Mouse (Mus musculus): ENCODE data around the gene Mapk11. TPM values are rescaled to one million over a fixed set of nuclear protein-coding genes. Genes with fewer than 3 reads are reported as not detected.

The Mapk11 gene
- total and polyA plus RNA-seq, 3 experiments: 0.04 TPM; not detected in 1

Other genes starting within 250 kb of the Mapk11 start
- gene Ttll8, start 195.2 kb downstream of the Mapk11 start, total RNA-seq (2012; rRNA removed): not detected in 2 replicates
- gene Ttll8, start 195.2 kb downstream of the Mapk11 start, polyA plus RNA-seq (2012; ENCODE audit: insufficient read depth in 1 of 2, insufficient read length in 2 of 2, low read depth in 1 of 2, low replicate concordance in 2 of 2, missing spikeins in 1 of 2): not detected
- gene Mlc1, start 170.6 kb downstream of the Mapk11 start, total RNA-seq (2012; rRNA removed): not detected in 2 replicates
- gene Mlc1, start 170.6 kb downstream of the Mapk11 start, polyA plus RNA-seq (2012; ENCODE audit: insufficient read depth in 1 of 2, insufficient read length in 2 of 2, low read depth in 1 of 2, low replicate concordance in 2 of 2, missing spikeins in 1 of 2): not detected
- gene Mov10l1, start 166.7 kb downstream of the Mapk11 start, total RNA-seq (2012; rRNA removed): not detected in 2 replicates
- gene Mov10l1, start 166.7 kb downstream of the Mapk11 start, polyA plus RNA-seq (2012; ENCODE audit: insufficient read depth in 1 of 2, insufficient read length in 2 of 2, low read depth in 1 of 2, low replicate concordance in 2 of 2, missing spikeins in 1 of 2): not detected
- gene Panx2, start 89.9 kb downstream of the Mapk11 start, total RNA-seq (2012; rRNA removed): not detected in 2 replicates
- not detected for gene Panx2, start 89.9 kb downstream of the Mapk11 start, polyA plus RNA-seq (2012; ENCODE audit: insufficient read depth in 1 of 2, insufficient read length in 2 of 2, low read depth in 1 of 2, low replicate concordance in 2 of 2, missing spikeins in 1 of 2)
- gene Trabd, start 74.5 kb downstream of the Mapk11 start, total RNA-seq (2012; rRNA removed): 43.1 and 45.9 TPM in 2 replicates
- gene Trabd, start 74.5 kb downstream of the Mapk11 start, polyA plus RNA-seq (2012; ENCODE audit: insufficient read depth in 1 of 2, insufficient read length in 2 of 2, low read depth in 1 of 2, low replicate concordance in 2 of 2, missing spikeins in 1 of 2): 10 to 100 TPM in 1 of 2 experiments, not detected in 1; 81.4 TPM
- gene Selenoo, start 60.5 kb downstream of the Mapk11 start, total RNA-seq (2012; rRNA removed): 13.6 and 17.3 TPM in 2 replicates
- 10 to 100 TPM in 1 of 2 experiments, not detected in 1; 16.6 TPM for gene Selenoo, start 60.5 kb downstream of the Mapk11 start, polyA plus RNA-seq (2012; ENCODE audit: insufficient read depth in 1 of 2, insufficient read length in 2 of 2, low read depth in 1 of 2, low replicate concordance in 2 of 2, missing spikeins in 1 of 2)
- gene Tubgcp6, start 26.5 kb downstream of the Mapk11 start, total RNA-seq (2012; rRNA removed): 14.4 and 17.5 TPM in 2 replicates
- gene Tubgcp6, start 26.5 kb downstream of the Mapk11 start, polyA plus RNA-seq (2012; ENCODE audit: insufficient read depth in 1 of 2, insufficient read length in 2 of 2, low read depth in 1 of 2, low replicate concordance in 2 of 2, missing spikeins in 1 of 2): 10 to 100 TPM in 1 of 2 experiments, not detected in 1; 25.3 TPM
- 17.9 and 23.3 TPM in 2 replicates for gene Hdac10, start 20.9 kb downstream of the Mapk11 start, total RNA-seq (2012; rRNA removed)
- 10 to 100 TPM in 1 of 2 experiments, not detected in 1; 26.6 TPM for gene Hdac10, start 20.9 kb downstream of the Mapk11 start, polyA plus RNA-seq (2012; ENCODE audit: insufficient read depth in 1 of 2, insufficient read length in 2 of 2, low read depth in 1 of 2, low replicate concordance in 2 of 2, missing spikeins in 1 of 2)
- gene Mapk12, start 8.9 kb downstream of the Mapk11 start, total RNA-seq (2012; rRNA removed): 0.10 TPM in 1 of 2 replicates, not detected in the other
- gene Mapk12, start 8.9 kb downstream of the Mapk11 start, polyA plus RNA-seq (2012; ENCODE audit: insufficient read depth in 1 of 2, insufficient read length in 2 of 2, low read depth in 1 of 2, low replicate concordance in 2 of 2, missing spikeins in 1 of 2): under 1 TPM in 1 of 2 experiments, not detected in 1; 0.18 TPM
- 0.10 and 0.19 TPM in 2 replicates for gene Plxnb2, start 31.2 kb upstream of the Mapk11 start, total RNA-seq (2012; rRNA removed)
- under 1 TPM in 1 of 2 experiments, not detected in 1; 0.17 TPM for gene Plxnb2, start 31.2 kb upstream of the Mapk11 start, polyA plus RNA-seq (2012; ENCODE audit: insufficient read depth in 1 of 2, insufficient read length in 2 of 2, low read depth in 1 of 2, low replicate concordance in 2 of 2, missing spikeins in 1 of 2)
- 4.6 and 6.1 TPM in 2 replicates for gene Dennd6b, start 46.9 kb upstream of the Mapk11 start, total RNA-seq (2012; rRNA removed)
- 10 to 100 TPM in 1 of 2 experiments, not detected in 1; 11.4 TPM for gene Dennd6b, start 46.9 kb upstream of the Mapk11 start, polyA plus RNA-seq (2012; ENCODE audit: insufficient read depth in 1 of 2, insufficient read length in 2 of 2, low read depth in 1 of 2, low replicate concordance in 2 of 2, missing spikeins in 1 of 2)
- 13.5 and 15.5 TPM in 2 replicates for gene Ppp6r2, start 61.9 kb upstream of the Mapk11 start, total RNA-seq (2012; rRNA removed)
- 10 to 100 TPM in 1 of 2 experiments, not detected in 1; 23.2 TPM for gene Ppp6r2, start 61.9 kb upstream of the Mapk11 start, polyA plus RNA-seq (2012; ENCODE audit: insufficient read depth in 1 of 2, insufficient read length in 2 of 2, low read depth in 1 of 2, low replicate concordance in 2 of 2, missing spikeins in 1 of 2)
- gene Sbf1, start 165.7 kb upstream of the Mapk11 start, total RNA-seq (2012; rRNA removed): 80.4 and 84.6 TPM in 2 replicates
- 100 to 1,000 TPM in 1 of 2 experiments, not detected in 1; 147 TPM for gene Sbf1, start 165.7 kb upstream of the Mapk11 start, polyA plus RNA-seq (2012; ENCODE audit: insufficient read depth in 1 of 2, insufficient read length in 2 of 2, low read depth in 1 of 2, low replicate concordance in 2 of 2, missing spikeins in 1 of 2)
- 1.4 and 7.1 TPM in 2 replicates for gene Adm2, start 173.1 kb upstream of the Mapk11 start, total RNA-seq (2012; rRNA removed)
- 10 to 100 TPM in 1 of 2 experiments, not detected in 1; 18.2 TPM for gene Adm2, start 173.1 kb upstream of the Mapk11 start, polyA plus RNA-seq (2012; ENCODE audit: insufficient read depth in 1 of 2, insufficient read length in 2 of 2, low read depth in 1 of 2, low replicate concordance in 2 of 2, missing spikeins in 1 of 2)
- not detected in 2 replicates for gene Miox, start 184.8 kb upstream of the Mapk11 start, total RNA-seq (2012; rRNA removed)
- gene Miox, start 184.8 kb upstream of the Mapk11 start, polyA plus RNA-seq (2012; ENCODE audit: insufficient read depth in 1 of 2, insufficient read length in 2 of 2, low read depth in 1 of 2, low replicate concordance in 2 of 2, missing spikeins in 1 of 2): not detected
- 14.5 and 14.7 TPM in 2 replicates for gene Lmf2, start 206.0 kb upstream of the Mapk11 start, total RNA-seq (2012; rRNA removed)
- 10 to 100 TPM in 1 of 2 experiments, not detected in 1; 52.0 TPM for gene Lmf2, start 206.0 kb upstream of the Mapk11 start, polyA plus RNA-seq (2012; ENCODE audit: insufficient read depth in 1 of 2, insufficient read length in 2 of 2, low read depth in 1 of 2, low replicate concordance in 2 of 2, missing spikeins in 1 of 2)
- gene Ncaph2, start 206.1 kb upstream of the Mapk11 start, total RNA-seq (2012; rRNA removed): 126 and 137 TPM in 2 replicates
- gene Ncaph2, start 206.1 kb upstream of the Mapk11 start, polyA plus RNA-seq (2012; ENCODE audit: insufficient read depth in 1 of 2, insufficient read length in 2 of 2, low read depth in 1 of 2, low replicate concordance in 2 of 2, missing spikeins in 1 of 2): 100 to 1,000 TPM; 160 to 165 TPM
- gene Sco2, start 224.2 kb upstream of the Mapk11 start, total RNA-seq (2012; rRNA removed): 50.2 and 58.9 TPM in 2 replicates
- 10 to 100 TPM in 1 of 2 experiments, not detected in 1; 34.6 TPM for gene Sco2, start 224.2 kb upstream of the Mapk11 start, polyA plus RNA-seq (2012; ENCODE audit: insufficient read depth in 1 of 2, insufficient read length in 2 of 2, low read depth in 1 of 2, low replicate concordance in 2 of 2, missing spikeins in 1 of 2)
- gene Tymp, start 227.4 kb upstream of the Mapk11 start, total RNA-seq (2012; rRNA removed): 0.92 and 1.5 TPM in 2 replicates
- 1 to 10 TPM in 1 of 2 experiments, not detected in 1; 2.0 TPM for gene Tymp, start 227.4 kb upstream of the Mapk11 start, polyA plus RNA-seq (2012; ENCODE audit: insufficient read depth in 1 of 2, insufficient read length in 2 of 2, low read depth in 1 of 2, low replicate concordance in 2 of 2, missing spikeins in 1 of 2)
- not detected in 2 replicates for gene Odf3b, start 229.7 kb upstream of the Mapk11 start, total RNA-seq (2012; rRNA removed)
- not detected for gene Odf3b, start 229.7 kb upstream of the Mapk11 start, polyA plus RNA-seq (2012; ENCODE audit: insufficient read depth in 1 of 2, insufficient read length in 2 of 2, low read depth in 1 of 2, low replicate concordance in 2 of 2, missing spikeins in 1 of 2)
- gene Klhdc7b, start 235.3 kb upstream of the Mapk11 start, total RNA-seq (2012; rRNA removed): not detected in 2 replicates
- under 1 TPM in 1 of 2 experiments, not detected in 1; 0.01 TPM for gene Klhdc7b, start 235.3 kb upstream of the Mapk11 start, polyA plus RNA-seq (2012; ENCODE audit: insufficient read depth in 1 of 2, insufficient read length in 2 of 2, low read depth in 1 of 2, low replicate concordance in 2 of 2, missing spikeins in 1 of 2)

All from MEL (cell line).